Mouse (Mus musculus): Measurements from ENCODE around the gene Hmg20b. TPM values are rescaled to one million over a fixed set of nuclear protein-coding genes. Genes with fewer than 3 reads are reported as not detected.

Hmg20b gene
- polyA plus RNA-seq (2017; shearing (Covaris generic)) = 26.7 TPM

GRCm38 (mm10) chr10:81350351-81351063 lies at the start of gene Hmg20b:
Gene Hmg20b, minus strand, starts transcription at chr10:81350480.

GRCm38 (mm10) chr10:81392781-81393185 lies 42.5 kb upstream of the Hmg20b start, which contains the start of gene Smim24:
Gene Smim24, plus strand, starts transcription at chr10:81393051.

GRCm38 (mm10) chr10:81388505-81389055 lies 38.3 kb upstream of the Hmg20b start, which contains the start of gene Gm48552:
Gene Gm48552, plus strand, starts transcription at chr10:81389005.

GRCm38 (mm10) chr10:81383802-81384604 lies 33.7 kb upstream of the Hmg20b start, which contains the start of the genes Dohh and Gm48551:
Gene Dohh, plus strand, starts transcription at chr10:81384428.
Gene Gm48551, plus strand, starts transcription at chr10:81384466.

GRCm38 (mm10) chr10:81377793-81378552 lies 27.7 kb upstream of the Hmg20b start, which contains the start of gene Fzr1:
Gene Fzr1, minus strand, starts transcription at chr10:81378516.

GRCm38 (mm10) chr10:81365672-81366476 lies 15.6 kb upstream of the Hmg20b start, which contains the start of gene 4930404N11Rik:
Gene 4930404N11Rik, minus strand, starts transcription at chr10:81365816.

GRCm38 (mm10) chr10:81356991-81357844 lies 6.9 kb upstream of the Hmg20b start, which contains the start of gene Mfsd12:
Gene Mfsd12, plus strand, starts transcription at chr10:81357491.

GRCm38 (mm10) chr10:81342686-81343505 lies 7.4 kb downstream of the Hmg20b start, which contains the start of gene Gipc3:
Gene Gipc3, minus strand, starts transcription at chr10:81343266.

GRCm38 (mm10) chr10:81328386-81328785 lies 21.9 kb downstream of the Hmg20b start, which contains the start of gene Tbxa2r:
Gene Tbxa2r, plus strand, starts transcription at chr10:81328731.

GRCm38 (mm10) chr10:81320550-81321347 lies 29.5 kb downstream of the Hmg20b start, which contains the start of gene Cactin:
Gene Cactin, plus strand, starts transcription at chr10:81321103.

Other genes with a start within 250 kb of the Hmg20b start
- gene Map2k2, start 244.6 kb downstream of the Hmg20b start, polyA plus RNA-seq (2017; shearing (Covaris generic)) = 160 TPM
- gene Zbtb7a, start 215.3 kb downstream of the Hmg20b start, polyA plus RNA-seq (2017; shearing (Covaris generic)) = 68.2 TPM
- gene Pias4, start 182.6 kb downstream of the Hmg20b start, polyA plus RNA-seq (2017; shearing (Covaris generic)) = 41.3 TPM
- gene Eef2, start 173.8 kb downstream of the Hmg20b start, polyA plus RNA-seq (2017; shearing (Covaris generic)) = 1,105 TPM
- 83.9 TPM for gene Dapk3, start 167.5 kb downstream of the Hmg20b start, polyA plus RNA-seq (2017; shearing (Covaris generic))
- 0.39 TPM for gene 4930442H23Rik, start 166.6 kb downstream of the Hmg20b start, polyA plus RNA-seq (2017; shearing (Covaris generic))
- not detected for gene Nmrk2, start 148.4 kb downstream of the Hmg20b start, polyA plus RNA-seq (2017; shearing (Covaris generic))
- gene Atcay, start 119.6 kb downstream of the Hmg20b start, polyA plus RNA-seq (2017; shearing (Covaris generic)) = 0.21 TPM
- 4.1 TPM for gene Zfr2, start 117.3 kb downstream of the Hmg20b start, polyA plus RNA-seq (2017; shearing (Covaris generic))
- 35.8 TPM for gene Matk, start 97.5 kb downstream of the Hmg20b start, polyA plus RNA-seq (2017; shearing (Covaris generic))
- 119 TPM for gene Mrpl54, start 83.5 kb downstream of the Hmg20b start, polyA plus RNA-seq (2017; shearing (Covaris generic))
- 42.8 TPM for gene Apba3, start 83.5 kb downstream of the Hmg20b start, polyA plus RNA-seq (2017; shearing (Covaris generic))
- gene Tjp3, start 58.9 kb downstream of the Hmg20b start, polyA plus RNA-seq (2017; shearing (Covaris generic)) = 11.2 TPM
- gene Pip5k1c, start 57.5 kb downstream of the Hmg20b start, polyA plus RNA-seq (2017; shearing (Covaris generic)) = 105 TPM
- 70.7 TPM for gene Cactin, start 29.4 kb downstream of the Hmg20b start, polyA plus RNA-seq (2017; shearing (Covaris generic))
- 43.5 TPM for gene Tbxa2r, start 21.7 kb downstream of the Hmg20b start, polyA plus RNA-seq (2017; shearing (Covaris generic))
- not detected for gene Gipc3, start 7.2 kb downstream of the Hmg20b start, polyA plus RNA-seq (2017; shearing (Covaris generic))
- gene Mfsd12, start 7.0 kb upstream of the Hmg20b start, polyA plus RNA-seq (2017; shearing (Covaris generic)) = 4.4 TPM
- gene 4930404N11Rik, start 15.3 kb upstream of the Hmg20b start, polyA plus RNA-seq (2017; shearing (Covaris generic)) = 0.62 TPM
- 40.3 TPM for gene Fzr1, start 28.0 kb upstream of the Hmg20b start, polyA plus RNA-seq (2017; shearing (Covaris generic))
- 50.0 TPM for gene Dohh, start 33.9 kb upstream of the Hmg20b start, polyA plus RNA-seq (2017; shearing (Covaris generic))
- gene Gm48551, start 34.0 kb upstream of the Hmg20b start, polyA plus RNA-seq (2017; shearing (Covaris generic)) = 2.8 TPM
- 0.90 TPM for gene Gm48552, start 38.5 kb upstream of the Hmg20b start, polyA plus RNA-seq (2017; shearing (Covaris generic))
- gene Smim24, start 42.6 kb upstream of the Hmg20b start, polyA plus RNA-seq (2017; shearing (Covaris generic)) = 1.7 TPM
- 16.5 TPM for gene Nfic, start 105.2 kb upstream of the Hmg20b start, polyA plus RNA-seq (2017; shearing (Covaris generic))
- gene Celf5, start 132.2 kb upstream of the Hmg20b start, polyA plus RNA-seq (2017; shearing (Covaris generic)) = not detected
- gene Ncln, start 145.9 kb upstream of the Hmg20b start, polyA plus RNA-seq (2017; shearing (Covaris generic)) = 154 TPM
- gene S1pr4, start 149.7 kb upstream of the Hmg20b start, polyA plus RNA-seq (2017; shearing (Covaris generic)) = 94.7 TPM
- 3.3 TPM for gene Gna15, start 173.7 kb upstream of the Hmg20b start, polyA plus RNA-seq (2017; shearing (Covaris generic))
- gene Gna11, start 194.7 kb upstream of the Hmg20b start, polyA plus RNA-seq (2017; shearing (Covaris generic)) = 9.7 TPM
- gene Aes, start 209.0 kb upstream of the Hmg20b start, polyA plus RNA-seq (2017; shearing (Covaris generic)) = 989 TPM
- 0.93 TPM for gene Tle2, start 224.1 kb upstream of the Hmg20b start, polyA plus RNA-seq (2017; shearing (Covaris generic))

Measured in naive thymus-derived CD4-positive, alpha-beta T cell, adult 5 months (primary cell).